Mouse (Mus musculus) thymus, adult 2 months (tissue): ENCODE measurements around the gene Trarg1. TPM values are rescaled to one million over a fixed set of nuclear protein-coding genes. Genes with fewer than 3 reads are reported as not detected.

Source experiments
- DNase-seq: peaks from one replicate; pipeline ENCODE4 v3.0.0; 2021
- H3K27ac ChIP-seq: fragments of 200-500 bp; 2 replicates; pipeline ENCODE4 v1.5.1; 2012; ENCODE audit warnings: low read length, control low read depth; ENCODE audit not compliant: control insufficient read depth, insufficient read depth
- H3K27me3 ChIP-seq: fragments of 200-500 bp; 2 replicates; pipeline ENCODE4 v1.6.1; 2012; ENCODE audit warnings: mild to moderate bottlenecking, low read length, moderate library complexity, mixed read lengths; ENCODE audit not compliant: control insufficient read depth, insufficient read depth
- H3K36me3 ChIP-seq: fragments of 200-500 bp; 2 replicates; pipeline ENCODE4 v1.6.1; 2012; ENCODE audit warnings: mild to moderate bottlenecking, low read length, moderate library complexity; ENCODE audit not compliant: control insufficient read depth, insufficient read depth
- H3K4me1 ChIP-seq: fragments of 200-500 bp; replicated peaks from 2 replicates; pipeline ENCODE4 v1.6.1; 2012; ENCODE audit warnings: low read length; ENCODE audit not compliant: control insufficient read depth, insufficient read depth
- H3K4me3 ChIP-seq: fragments of 200-500 bp; 2 replicates; pipeline ENCODE4 v1.5.1; 2012; ENCODE audit warnings: mild to moderate bottlenecking, low read length, control low read depth, moderate library complexity; ENCODE audit not compliant: control insufficient read depth, insufficient read depth
- CTCF ChIP-seq: fragments of 200-500 bp; IDR thresholded peaks from 2 replicates; pipeline ENCODE4 v1.5.1; 2012; ENCODE audit warnings: mild to moderate bottlenecking, control low read depth, low read length, moderate library complexity, borderline replicate concordance; ENCODE audit not compliant: control insufficient read depth, poor library complexity, insufficient read depth; ENCODE audit errors: extremely low read depth
- POLR2A ChIP-seq: fragments of 200-500 bp; IDR thresholded peaks from 2 replicates; pipeline ENCODE4 v1.6.1; 2012; ENCODE audit warnings: mild to moderate bottlenecking, low read length, control low read depth, moderate library complexity; ENCODE audit not compliant: control insufficient read depth, poor library complexity, insufficient read depth; ENCODE audit errors: extremely low read depth
- whole genome bisulfite sequencing: fragments of 180-500 bp; shearing (Covaris S2); methylation state at CpG from one replicate; pipeline ENCODE4 v1.1.7; 2018; 5-methylcytosine and 5-hydroxymethylcytosine counted together
- polyA plus RNA-seq: library from polyadenylated mRNA; depleted of rRNA; stranded (reverse); fragments of >200 nt; gene quantifications from 2 replicates; pipeline ENCODE4 v1.2.3, GENCODE M21; 2012

Trarg1 gene
- polyA plus RNA-seq, 1 experiment = 3.4 TPM

DNA sequence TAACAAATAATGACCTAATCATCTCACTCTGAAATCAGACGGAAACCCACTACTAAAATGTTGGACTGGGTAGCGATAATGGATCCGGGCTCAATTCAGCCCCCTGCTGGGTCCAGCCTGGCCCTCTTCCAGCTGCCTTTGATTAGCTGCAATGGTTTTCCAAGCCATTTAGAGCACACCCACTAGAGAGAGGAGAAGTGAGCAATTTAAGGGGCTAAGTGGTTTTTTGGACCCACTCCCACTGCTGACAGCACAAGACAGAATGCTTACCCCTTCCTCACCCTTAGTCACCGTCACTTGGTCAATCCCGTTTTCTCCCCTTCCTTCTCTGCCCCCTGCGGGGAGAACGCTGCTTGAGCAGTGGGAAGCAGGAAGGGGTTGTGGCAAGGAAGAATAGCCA, 32.5 kb upstream of the Trarg1 start:
- DNase-seq = no peak
- WGBS = 29% methylated on average over 7 of the region's 7 CpGs
- Histone ChIP-seq H3K36me3 (no peaks in the 10 kb centered on the region), H3K27me3 (no peaks in the 10 kb centered on the region; the same call in 1 of the 2 replicates), H3K4me1 (no peaks in the 10 kb centered on the region; the same call in 1 of the 2 replicates), H3K4me3 (no peak overlapping the region), H3K27ac (no peak overlapping the region)
- no peak for TF ChIP-seq POLR2A
- TF ChIP-seq CTCF = no peak

DNA sequence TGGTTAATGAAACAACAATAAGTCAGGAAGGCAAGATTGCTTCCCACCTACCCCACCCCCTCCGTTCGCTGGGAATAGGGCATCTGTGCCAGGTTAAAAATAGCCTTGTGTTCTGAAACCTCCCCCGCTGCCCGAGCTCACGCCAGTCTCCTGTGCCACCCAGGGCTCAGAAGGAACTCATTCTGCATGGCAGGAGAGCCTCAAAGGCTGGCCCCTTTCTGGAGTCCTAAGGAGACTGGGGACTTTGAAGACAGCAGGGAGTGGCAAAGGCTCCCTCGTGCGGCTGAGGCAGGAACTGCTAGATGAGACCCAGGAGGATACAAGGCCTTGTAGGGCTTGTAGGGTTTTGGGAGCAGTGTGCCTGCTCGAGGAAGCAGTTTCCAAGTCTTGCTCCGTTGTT, 32.1 kb upstream of the Trarg1 start:
- Histone ChIP-seq H3K27me3 (no peaks in the 10 kb centered on the region; the same call in 1 of the 2 replicates), H3K36me3 (no peaks in the 10 kb centered on the region), H3K27ac (no peak overlapping the region), H3K4me1 (no peaks in the 10 kb centered on the region; the same call in 1 of the 2 replicates), H3K4me3 (no peak overlapping the region)
- TF ChIP-seq CTCF (peak; percentile 74; the same call in 1 of the 2 replicates), POLR2A (0 out of 2 replicates have a peak, but pooled peaks have one; percentile 17)
- under 1% methylated on average over 9 of the region's 9 CpGs for WGBS
- DNase-seq = peak; percentile 76

DNA sequence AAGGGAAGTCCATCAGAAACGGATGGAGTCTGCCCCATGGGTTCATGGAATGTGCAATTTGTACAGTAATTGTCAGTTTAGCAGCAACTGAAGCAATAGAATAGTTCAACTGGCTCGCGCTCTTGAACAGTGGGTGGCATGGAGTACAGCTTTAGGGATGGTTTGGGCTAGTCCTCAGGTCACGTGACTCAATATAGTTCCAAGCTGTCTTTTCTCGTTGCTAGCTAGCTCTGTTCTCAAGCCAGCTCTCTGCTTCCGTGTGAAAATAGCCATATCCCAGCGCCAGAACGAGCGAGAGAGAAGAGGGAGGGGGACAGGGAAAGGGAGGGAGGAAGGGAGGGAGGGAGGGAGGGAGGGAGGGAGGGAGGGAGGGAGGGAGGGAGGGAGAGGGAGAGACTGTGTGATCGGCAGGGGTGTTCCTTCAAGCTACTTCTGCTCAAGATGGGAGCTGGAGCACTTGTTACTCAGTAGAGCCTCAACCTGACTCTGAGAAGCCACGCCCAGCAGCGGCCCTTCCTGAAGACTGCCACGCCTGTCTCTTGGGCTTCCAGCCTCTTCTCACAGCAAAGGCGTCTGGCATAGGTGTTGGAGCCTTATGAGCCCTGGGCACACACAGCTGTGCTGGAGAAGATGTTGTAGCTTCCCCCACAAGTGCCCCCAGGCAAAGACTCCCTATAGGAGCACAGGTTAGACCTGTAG, 28.6 kb upstream of the Trarg1 start:
- H3K27me3 ChIP-seq = no peaks in the 10 kb centered on the region
- H3K36me3 ChIP-seq = no peaks in the 10 kb centered on the region
- no peak overlapping the region for H3K27ac ChIP-seq
- H3K4me1 ChIP-seq = no peaks in the 10 kb centered on the region
- no peak for TF ChIP-seq CTCF
- DNase-seq = no peak
- WGBS = 63% methylated on average over 14 of the region's 14 CpGs
- no peak overlapping the region for H3K4me3 ChIP-seq

DNA sequence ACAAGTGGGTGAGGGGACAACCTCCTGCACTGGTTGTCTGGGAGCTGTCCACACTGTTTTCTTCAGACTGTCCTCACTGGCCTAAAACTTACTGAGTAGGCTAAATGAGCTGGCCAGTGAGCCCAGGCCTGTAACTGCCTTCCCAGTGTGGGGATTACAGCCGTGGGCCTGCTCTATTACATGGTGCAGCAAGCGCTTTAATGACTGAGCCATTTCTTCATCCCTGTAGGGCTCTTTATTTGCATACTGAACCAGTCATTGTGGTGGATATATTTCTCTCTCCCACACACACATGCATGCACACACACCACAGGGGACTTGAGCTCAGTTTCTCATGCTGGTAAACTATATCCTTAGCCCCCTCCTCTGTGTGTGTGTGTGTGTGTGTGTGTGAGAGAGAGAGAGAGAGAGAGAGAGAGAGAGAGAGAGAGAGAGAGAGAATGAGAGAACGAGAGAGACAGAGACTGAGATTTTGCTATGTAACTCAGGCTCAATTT, 26.7 kb upstream of the Trarg1 start:
- 80% methylated on average over 3 of the region's 3 CpGs for WGBS
- TF ChIP-seq POLR2A (no peak), CTCF (no peak)
- Histone ChIP-seq H3K4me1 (no peaks in the 10 kb centered on the region), H3K36me3 (no peaks in the 10 kb centered on the region), H3K27me3 (no peaks in the 10 kb centered on the region), H3K4me3 (no peak overlapping the region), H3K27ac (no peak overlapping the region)
- no peak for DNase-seq

DNA sequence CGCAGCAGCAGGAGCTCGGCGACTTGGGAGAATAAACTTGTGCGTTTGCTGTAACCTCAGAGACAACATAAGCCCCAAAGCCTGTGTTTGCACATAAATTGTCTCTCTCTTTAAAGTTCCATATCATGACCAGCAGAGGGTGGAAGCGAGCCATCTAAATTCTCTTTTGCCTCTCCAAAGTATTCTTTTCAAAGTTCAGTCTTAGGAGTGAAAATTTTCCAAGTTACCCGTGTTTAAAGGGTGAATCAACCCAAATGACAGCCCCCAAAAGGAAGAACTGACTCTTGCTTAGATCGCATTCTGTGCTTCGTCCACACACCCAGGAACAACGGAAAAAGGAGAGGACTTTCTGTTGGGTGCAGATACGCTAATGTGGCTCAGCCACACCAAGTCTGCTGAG, 24.5 kb upstream of the Trarg1 start:
- Histone ChIP-seq H3K4me1 (no peaks in the 10 kb centered on the region), H3K4me3 (no peak overlapping the region), H3K36me3 (no peaks in the 10 kb centered on the region), H3K27me3 (no peaks in the 10 kb centered on the region), H3K27ac (no peak overlapping the region)
- TF ChIP-seq CTCF (no peak), POLR2A (no peak)
- 10% methylated on average over 10 of the region's 10 CpGs for WGBS
- DNase-seq = peak; percentile 24

DNA sequence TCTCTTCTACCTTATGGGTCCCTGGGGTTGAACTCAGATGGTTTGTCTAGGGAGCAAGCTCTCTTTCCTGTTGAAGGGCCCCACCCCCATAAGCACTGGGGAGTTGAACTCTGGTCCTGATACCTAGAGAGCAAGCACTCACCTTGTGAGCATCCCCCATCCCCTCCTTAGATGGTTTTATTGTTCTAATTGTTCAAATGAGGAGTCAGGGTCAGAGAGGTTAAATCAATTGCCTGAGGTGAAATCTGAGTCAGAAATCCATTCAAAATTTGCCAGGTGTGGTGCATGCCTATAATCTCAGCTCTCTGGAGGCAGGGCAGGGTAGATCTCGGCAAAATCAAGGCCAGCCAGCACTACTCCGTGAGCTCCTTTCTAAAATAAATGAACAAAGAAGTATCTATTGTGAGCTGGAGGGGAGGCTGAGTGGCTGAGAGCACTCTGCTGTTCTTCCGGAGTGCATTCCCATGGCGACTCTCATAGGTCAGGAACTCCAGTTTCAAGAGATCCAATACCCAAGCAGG, 22.1 kb upstream of the Trarg1 start:
- H3K36me3 ChIP-seq = no peaks in the 10 kb centered on the region
- TF ChIP-seq POLR2A (no peak), CTCF (no peak)
- H3K27me3 ChIP-seq = no peaks in the 10 kb centered on the region
- H3K4me3 ChIP-seq = no peak overlapping the region
- DNase-seq = no peak
- 92% methylated on average over 4 of the region's 4 CpGs for WGBS
- H3K27ac ChIP-seq = no peak overlapping the region
- no peaks in the 10 kb centered on the region for H3K4me1 ChIP-seq
